Mouse (Mus musculus) embryonic fibroblast, embryonic 13.5 days (primary cell): Measurements from ENCODE around the gene Enam.

ENCODE experiments used
- CTCF ChIP-seq: IDR thresholded peaks from 2 replicates; pipeline ENCODE4 v1.5.1; 2011; ENCODE audit warnings: mild to moderate bottlenecking, control low read depth, low read length, moderate library complexity, borderline replicate concordance; ENCODE audit not compliant: insufficient read depth
- POLR2A ChIP-seq: IDR thresholded peaks from 2 replicates; pipeline ENCODE4 v1.6.1; 2011; ENCODE audit warnings: low read depth, mild to moderate bottlenecking, control low read depth, low read length, moderate library complexity

DNA sequence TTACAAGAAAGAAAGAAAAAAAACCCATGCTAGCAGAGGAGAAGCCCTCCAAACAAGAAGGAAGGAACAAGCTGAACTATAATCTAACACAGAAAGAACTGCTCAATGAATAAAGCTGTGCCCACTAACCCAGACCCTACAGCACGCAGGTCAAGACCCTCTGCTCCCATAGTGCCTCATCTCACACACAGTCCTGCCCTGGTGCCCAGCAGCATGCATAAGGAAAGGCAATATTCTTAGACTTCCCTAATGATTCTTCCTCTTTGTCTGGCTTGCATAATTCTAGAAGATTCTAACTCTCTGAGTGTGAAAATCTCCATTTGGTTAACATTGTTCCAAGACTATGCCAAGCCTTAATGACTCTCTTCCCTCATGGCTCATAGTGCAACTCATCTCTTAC lies 21.2 kb downstream of the Enam start:
- TF ChIP-seq POLR2A, result no peak
- no peak for TF ChIP-seq CTCF
